Mouse (Mus musculus) megakaryocyte, embryonic 14.5 days (primary cell): Measurements from ENCODE around the gene Eci1.

Source experiments
- FLI1 ChIP-seq: IDR thresholded peaks from 2 replicates; pipeline ENCODE4 v1.6.1; 2012; ENCODE audit warnings: low read length, inconsistent platforms, mixed read lengths
- GATA1 ChIP-seq: IDR thresholded peaks from 3 replicates; pipeline ENCODE4 v1.6.1; 2012; ENCODE audit warnings: mixed read lengths, low read length, inconsistent platforms, borderline replicate concordance

DNA sequence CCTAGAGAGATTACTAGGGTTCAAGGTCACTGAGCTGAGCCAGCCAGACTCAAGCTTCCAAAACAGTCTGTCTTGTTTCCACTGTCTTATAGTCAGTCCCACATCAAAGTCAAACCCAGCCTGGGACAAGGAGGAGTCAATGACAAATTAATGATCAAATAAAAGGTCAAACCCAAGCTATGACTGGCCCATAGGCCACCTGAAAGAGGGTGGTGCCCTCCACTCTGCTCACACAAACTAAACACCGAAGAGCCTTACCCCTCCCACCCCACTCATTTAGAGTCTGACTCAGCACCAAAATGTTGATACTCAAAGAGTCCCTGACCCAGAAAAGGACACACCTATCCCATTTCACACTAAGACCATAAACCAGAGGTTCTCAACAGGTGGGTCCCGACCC lies 26.9 kb downstream of the Eci1 start:
- TF ChIP-seq GATA1, result no peak
- no peak for TF ChIP-seq FLI1
